Mouse (Mus musculus) bone marrow macrophage, adult 2 months (primary cell): ENCODE results near the gene Gm15093. TPM values are rescaled to one million over a fixed set of nuclear protein-coding genes. Genes with fewer than 3 reads are reported as not detected.
"Not testable (repeated sequence)": the region's sequence is repeated elsewhere in the genome, so short reads cannot be mapped to it uniquely, and the experiment has no call there.

ENCODE experiments used
- H3K27ac ChIP-seq: 2 replicates; pipeline ENCODE4 v1.5.1; 2012; ENCODE audit warnings: low read depth, low read length; ENCODE audit not compliant: insufficient read depth
- H3K4me1 ChIP-seq: 2 replicates; pipeline ENCODE4 v1.6.1; 2012; ENCODE audit warnings: low read length; ENCODE audit not compliant: control insufficient read depth, insufficient read depth
- H3K4me3 ChIP-seq: 2 replicates; pipeline ENCODE4 v1.5.1; 2012; ENCODE audit warnings: mild to moderate bottlenecking, low read length, moderate library complexity; ENCODE audit not compliant: insufficient read depth
- polyA plus RNA-seq: library from polyadenylated mRNA; stranded (reverse); fragments of >200 nt; gene quantifications from 2 replicates; pipeline ENCODE4 v1.2.4, GENCODE M21; 2012; ENCODE audit not compliant: missing spikeins, insufficient read depth, insufficient read length

The Gm15093 gene
- polyA plus RNA-seq, result not detected in 2 replicates

DNA sequence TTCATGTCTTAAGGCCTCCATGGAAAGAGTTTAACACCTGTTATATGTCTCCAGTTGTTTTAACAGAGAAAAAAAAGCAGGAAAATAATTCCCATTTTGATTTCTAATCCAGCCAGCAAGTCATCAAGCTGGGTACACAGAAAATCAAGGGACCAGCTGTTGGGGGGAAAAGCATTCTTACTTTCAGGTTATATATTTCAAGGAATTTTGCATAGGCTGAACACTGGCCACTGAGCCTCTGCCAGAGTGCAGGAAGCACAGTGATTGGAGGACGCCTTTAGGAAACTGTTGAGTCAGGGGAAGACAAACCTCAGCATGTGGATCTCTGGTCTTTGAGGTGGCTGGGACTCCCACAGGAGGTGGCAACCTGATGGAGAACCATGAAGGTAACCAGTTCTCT is at the start of gene Gm15093:
TSS of gene Gm15093 (plus strand) at position 301 of the 400 bp plus-strand sequence.
- not testable (repeated sequence) for H3K27ac ChIP-seq, H3K4me3 ChIP-seq, H3K4me1 ChIP-seq

Other genes starting within 250 kb of the Gm15093 start
- gene Ott, start 198.1 kb upstream of the Gm15093 start, polyA plus RNA-seq, result not detected in 2 replicates
- not detected in 2 replicates for gene Gm15085, start 175.2 kb downstream of the Gm15093 start, polyA plus RNA-seq